Mouse (Mus musculus) olfactory bulb, adult 2 months (tissue): ENCODE results near the gene Syn3.

Experiments
- CTCF ChIP-seq: fragments of 200-500 bp; IDR thresholded peaks from 2 replicates; pipeline ENCODE4 v1.5.1; 2012; ENCODE audit warnings: low read depth, mild to moderate bottlenecking, low read length, moderate library complexity; ENCODE audit not compliant: insufficient read depth
- POLR2A ChIP-seq: fragments of 200-500 bp; IDR thresholded peaks from 2 replicates; pipeline ENCODE4 v1.6.1; 2012; ENCODE audit warnings: mild to moderate bottlenecking, low read depth, low read length, moderate library complexity; ENCODE audit not compliant: insufficient read depth

DNA sequence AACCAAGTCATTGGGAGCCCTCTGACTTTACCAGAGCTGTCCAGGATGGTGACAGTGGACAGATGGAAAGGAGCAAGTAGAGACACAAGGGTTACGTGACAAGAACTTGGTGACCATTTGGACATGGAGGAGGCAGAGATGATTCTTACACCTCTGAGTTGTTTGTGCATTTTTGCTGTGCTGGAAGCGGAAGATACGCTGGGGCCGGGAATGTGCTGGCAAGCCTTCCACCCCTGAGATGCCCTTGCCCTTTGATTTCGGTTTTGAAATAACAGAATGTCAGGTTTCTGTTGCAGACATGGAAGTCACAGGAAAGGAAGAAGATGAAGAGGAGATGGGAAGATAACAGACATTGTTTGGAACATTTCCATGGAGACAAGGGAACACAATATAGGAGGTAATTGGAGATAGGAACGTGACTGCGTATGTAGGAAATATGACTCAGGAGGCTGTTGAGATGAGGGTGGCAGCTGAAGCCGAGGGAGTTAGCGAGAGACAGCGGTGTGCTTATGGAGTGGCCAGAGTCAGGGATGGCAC lies 366.2 kb downstream of the Syn3 start:
- TF ChIP-seq POLR2A, result no peak
- no peak for TF ChIP-seq CTCF
